Mouse (Mus musculus) large intestine, adult 2 months (tissue): Measurements from ENCODE around the gene Hvcn1. TPM values are rescaled to one million over a fixed set of nuclear protein-coding genes. Genes with fewer than 3 reads are reported as not detected.
"Not testable (repeated sequence)": the region's sequence is repeated elsewhere in the genome, so short reads cannot be mapped to it uniquely, and the experiment has no call there.

Experiments
- DNase-seq: peaks from one replicate; pipeline ENCODE4 v3.0.0-alpha.2; 2012; ENCODE audit warnings: low read depth, low spot score
- WGBS: fragments of 180-500 bp; shearing (Covaris S2); methylation state at CpG from one replicate; pipeline ENCODE4 v1.1.7; 2018; 5-methylcytosine and 5-hydroxymethylcytosine counted together
- polyA plus RNA-seq: library from polyadenylated mRNA; depleted of rRNA; stranded (reverse); fragments of >200 nt; gene quantifications from 2 replicates; pipeline ENCODE4 v1.2.3, GENCODE M21; 2012

Gene Hvcn1
- polyA plus RNA-seq, 1 experiment = 21.2 TPM

GRCm38 (mm10) chr5:122192347-122192746 is 14.3 kb upstream of the Hvcn1 start:
- no peak for DNase-seq
- 39% methylated on average over 4 of the region's 4 CpGs for WGBS

- 82% methylated on average over 4 of the region's 4 CpGs for WGBS
- DNase-seq = no peak
Measured at GRCm38 (mm10) chr5:122200872-122201271, 5.7 kb upstream of the Hvcn1 start.

- DNase-seq = no peak
- 84% methylated on average over 6 of the region's 6 CpGs for WGBS
Measured at GRCm38 (mm10) chr5:122201904-122202303, 4.7 kb upstream of the Hvcn1 start.

GRCm38 (mm10) chr5:122204180-122204579 is 2.4 kb upstream of the Hvcn1 start:
- no peak for DNase-seq
- WGBS = 62% methylated on average over 2 of the region's 2 CpGs

GRCm38 (mm10) chr5:122208909-122209308 is 2.3 kb downstream of the Hvcn1 start:
- 72% methylated on average over 6 of the region's 6 CpGs for WGBS
- DNase-seq = no peak

GRCm38 (mm10) chr5:122209591-122210368 is 3.2 kb downstream of the Hvcn1 start:
- WGBS = 11% methylated on average over 21 of the region's 21 CpGs
- DNase-seq = no peak

- DNase-seq = no peak
Measured at GRCm38 (mm10) chr5:122210890-122211289, 4.3 kb downstream of the Hvcn1 start.

GRCm38 (mm10) chr5:122212125-122212524 is 5.5 kb downstream of the Hvcn1 start:
- DNase-seq = no peak
- 76% methylated on average over 8 of the region's 8 CpGs for WGBS

More at GRCm38 (mm10) chr5:122210890-122211289, 4.3 kb downstream of the Hvcn1 start:
- 88% methylated on average over 8 of the region's 8 CpGs for WGBS

- not testable (repeated sequence) for DNase-seq
- WGBS = 100% methylated on average over 1 of the region's 1 CpGs
Measured at GRCm38 (mm10) chr5:122212820-122213219, 6.2 kb downstream of the Hvcn1 start.

GRCm38 (mm10) chr5:122213861-122214260 is 7.3 kb downstream of the Hvcn1 start:
- 90% methylated on average over 6 of the region's 6 CpGs for WGBS
- no peak for DNase-seq

- WGBS = 81% methylated on average over 6 of the region's 6 CpGs
- DNase-seq = no peak
Measured at GRCm38 (mm10) chr5:122217636-122218035, 11.0 kb downstream of the Hvcn1 start.

- no peak for DNase-seq
- WGBS = 74% methylated on average over 12 of the region's 12 CpGs
Measured at GRCm38 (mm10) chr5:122218109-122218905, 11.7 kb downstream of the Hvcn1 start.

- no peak for DNase-seq
- 80% methylated on average over 7 of the region's 7 CpGs for WGBS
Measured at GRCm38 (mm10) chr5:122218928-122219327, 12.3 kb downstream of the Hvcn1 start.

GRCm38 (mm10) chr5:122219655-122220629 is 13.3 kb downstream of the Hvcn1 start:
- 42% methylated on average over 18 of the region's 18 CpGs for WGBS

GRCm38 (mm10) chr5:122221085-122221484 is 14.5 kb downstream of the Hvcn1 start:
- WGBS = 90% methylated on average over 4 of the region's 4 CpGs

More at GRCm38 (mm10) chr5:122219655-122220629, 13.3 kb downstream of the Hvcn1 start:
- no peak for DNase-seq

GRCm38 (mm10) chr5:122224291-122224690 is 17.7 kb downstream of the Hvcn1 start:
- DNase-seq = no peak
- 93% methylated on average over 2 of the region's 2 CpGs for WGBS

More at GRCm38 (mm10) chr5:122221085-122221484, 14.5 kb downstream of the Hvcn1 start:
- DNase-seq = no peak

- WGBS = 67% methylated on average over 3 of the region's 3 CpGs
- DNase-seq = no peak
Measured at GRCm38 (mm10) chr5:122228271-122228765, 21.7 kb downstream of the Hvcn1 start.

- DNase-seq = no peak
- WGBS = 58% methylated on average over 4 of the region's 4 CpGs
Measured at GRCm38 (mm10) chr5:122228772-122229171, 22.2 kb downstream of the Hvcn1 start.

GRCm38 (mm10) chr5:122230816-122231215 is 24.2 kb downstream of the Hvcn1 start:
- DNase-seq = no peak
- WGBS = 89% methylated on average over 4 of the region's 4 CpGs
